Mouse (Mus musculus) limb, embryonic 11.5 days (tissue): ENCODE measurements around the gene E330034G19Rik. TPM values are rescaled to one million over a fixed set of nuclear protein-coding genes. Genes with fewer than 3 reads are reported as not detected.
"Not testable (repeated sequence)": the region's sequence is repeated elsewhere in the genome, so short reads cannot be mapped to it uniquely, and the experiment has no call there.

Experiments used
- ATAC-seq: fragments of 200-750 bp; cut with Nextera tagmentation; 2 replicates; pipeline ENCODE4 v1.8.0; 2017; ENCODE audit warnings: low read depth; ENCODE audit not compliant: insufficient number of reproducible peaks, low FRiP score, low TSS enrichment
- DNase-seq: peaks from one replicate; pipeline ENCODE4 v3.0.0-alpha.2; 2015; ENCODE audit warnings: low spot score
- H3K27ac ChIP-seq: fragments of 300-500 bp; sonication (generic); replicated peaks from 2 replicates; pipeline ENCODE4 v1.5.1; 2014; ENCODE audit warnings: low read depth, mild to moderate bottlenecking, low read length
- H3K27me3 ChIP-seq: fragments of 300-500 bp; sonication (generic); 2 replicates; pipeline ENCODE4 v1.6.1; 2014; ENCODE audit warnings: mild to moderate bottlenecking, low read length, mixed read lengths; ENCODE audit not compliant: control insufficient read depth, insufficient read depth
- H3K36me3 ChIP-seq: fragments of 300-500 bp; sonication (generic); 2 replicates; pipeline ENCODE4 v1.6.1; 2014; ENCODE audit warnings: mild to moderate bottlenecking, low read length, moderate library complexity, mixed read lengths; ENCODE audit not compliant: control insufficient read depth, insufficient read depth
- H3K4me1 ChIP-seq: fragments of 300-500 bp; sonication (generic); 2 replicates; pipeline ENCODE4 v1.6.1; 2014; ENCODE audit warnings: low read length, mixed read lengths; ENCODE audit not compliant: control insufficient read depth, insufficient read depth
- H3K4me2 ChIP-seq: fragments of 300-500 bp; sonication (generic); 2 replicates; pipeline ENCODE4 v1.6.1; 2014; ENCODE audit warnings: low read depth, mild to moderate bottlenecking, moderate library complexity; ENCODE audit not compliant: severe bottlenecking
- H3K4me3 ChIP-seq: fragments of 300-500 bp; sonication (generic); 2 replicates; pipeline ENCODE4 v1.5.1; 2014; ENCODE audit warnings: low read depth, low read length
- H3K9ac ChIP-seq: fragments of 300-500 bp; sonication (generic); 2 replicates; pipeline ENCODE4 v1.6.1; 2014; ENCODE audit warnings: mild to moderate bottlenecking, low read length
- H3K9me3 ChIP-seq: fragments of 300-500 bp; sonication (generic); 2 replicates; pipeline ENCODE4 v1.6.1; 2016; ENCODE audit warnings: low read length; ENCODE audit not compliant: control insufficient read depth
- WGBS: fragments of 180-500 bp; shearing (Covaris S2); extraction: QIAGEN DNeasy Blood & Tissue Kit; methylation state at CpG from one replicate; pipeline ENCODE4 v1.1.7; 2014; 5-methylcytosine and 5-hydroxymethylcytosine counted together
- polyA plus RNA-seq: library from polyadenylated mRNA; unstranded; fragments of >200 nt; fragmentation: Nextera tagmentation; extraction: Ambion mirVana; gene quantifications from 2 replicates; pipeline ENCODE4 v1.2.1, GENCODE M21; 2014

The E330034G19Rik gene
- polyA plus RNA-seq, 1 experiment from 2014 or later: not detected

- H3K27ac ChIP-seq: no peak overlapping the region
- DNase-seq (no peak), ATAC-seq (no peak)
- H3K4me1 ChIP-seq: no peaks in the 10 kb centered on the region
- H3K4me3 ChIP-seq: no peak overlapping the region
- no peak overlapping the region for H3K9ac ChIP-seq
- H3K4me2 ChIP-seq: no peak overlapping the region
- 83% methylated on average over 5 of the region's 5 CpGs for WGBS
- H3K9me3 ChIP-seq: no peaks in the 10 kb centered on the region
- no peaks in the 10 kb centered on the region for H3K36me3 ChIP-seq
- no peaks in the 10 kb centered on the region for H3K27me3 ChIP-seq
Measured at GRCm38 (mm10) chr14:24293631-24294030, 617 bp downstream of the E330034G19Rik start.

- H3K4me2 ChIP-seq, H3K4me3 ChIP-seq, H3K9me3 ChIP-seq, H3K9ac ChIP-seq, DNase-seq, H3K36me3 ChIP-seq, H3K4me1 ChIP-seq, ATAC-seq, H3K27ac ChIP-seq, H3K27me3 ChIP-seq: not testable (repeated sequence)
- 84% methylated on average over 1 of the region's 1 CpGs for WGBS
Measured at GRCm38 (mm10) chr14:24302126-24302525, 9.1 kb downstream of the E330034G19Rik start.

GRCm38 (mm10) chr14:24306667-24307066 lies 13.7 kb downstream of the E330034G19Rik start:
- H3K9ac ChIP-seq: no peak overlapping the region
- ATAC-seq (no peak), DNase-seq (no peak)
- no peaks in the 10 kb centered on the region for H3K4me1 ChIP-seq
- no peak overlapping the region for H3K4me3 ChIP-seq
- H3K9me3 ChIP-seq: no peaks in the 10 kb centered on the region
- H3K27ac ChIP-seq: no peak overlapping the region
- 75% methylated on average over 6 of the region's 6 CpGs for WGBS
- H3K36me3 ChIP-seq: no peaks in the 10 kb centered on the region
- no peaks in the 10 kb centered on the region for H3K27me3 ChIP-seq
- H3K4me2 ChIP-seq: no peak overlapping the region

GRCm38 (mm10) chr14:24307146-24307545 lies 14.1 kb downstream of the E330034G19Rik start:
- DNase-seq (no peak), ATAC-seq (no peak)
- H3K9ac ChIP-seq: no peak overlapping the region
- no peaks in the 10 kb centered on the region for H3K36me3 ChIP-seq
- no peak overlapping the region for H3K4me3 ChIP-seq
- no peak overlapping the region for H3K27ac ChIP-seq
- no peaks in the 10 kb centered on the region for H3K9me3 ChIP-seq
- no peaks in the 10 kb centered on the region for H3K4me1 ChIP-seq
- H3K4me2 ChIP-seq: no peak overlapping the region
- WGBS: 94% methylated on average over 1 of the region's 1 CpGs
- H3K27me3 ChIP-seq: no peaks in the 10 kb centered on the region

- WGBS: 41% methylated on average over 3 of the region's 3 CpGs
- Histone ChIP-seq H3K27me3 (no peaks in the 10 kb centered on the region), H3K4me1 (no peaks in the 10 kb centered on the region), H3K27ac (no peak overlapping the region), H3K36me3 (no peaks in the 10 kb centered on the region), H3K9ac (no peak overlapping the region), H3K4me2 (no peak overlapping the region), H3K9me3 (no peaks in the 10 kb centered on the region), H3K4me3 (no peak overlapping the region)
- no peak for ATAC-seq
- peak; percentile 79 for DNase-seq
Measured at GRCm38 (mm10) chr14:24311110-24311509, 18.1 kb downstream of the E330034G19Rik start.

- H3K27ac ChIP-seq, H3K4me2 ChIP-seq, H3K27me3 ChIP-seq, H3K9ac ChIP-seq, ATAC-seq, H3K36me3 ChIP-seq, H3K4me3 ChIP-seq, DNase-seq, H3K4me1 ChIP-seq, H3K9me3 ChIP-seq: not testable (repeated sequence)
- WGBS: 89% methylated on average over 3 of the region's 3 CpGs
Measured at GRCm38 (mm10) chr14:24347007-24347406, 54.0 kb downstream of the E330034G19Rik start.

GRCm38 (mm10) chr14:24358295-24358951 lies 65.4 kb downstream of the E330034G19Rik start:
- Histone ChIP-seq H3K36me3 (no peaks in the 10 kb centered on the region), H3K27me3 (no peaks in the 10 kb centered on the region), H3K27ac (no peak overlapping the region), H3K9ac (no peak overlapping the region), H3K4me3 (no peak overlapping the region), H3K4me1 (no peaks in the 10 kb centered on the region), H3K4me2 (no peak overlapping the region), H3K9me3 (no peaks in the 10 kb centered on the region)
- ATAC-seq (no peak), DNase-seq (peak; percentile 74)
- 65% methylated on average over 22 of the region's 22 CpGs for WGBS
